Mouse (Mus musculus) macrophage (primary cell): Measurements from ENCODE around the gene Xpo6. TPM values are rescaled to one million over a fixed set of nuclear protein-coding genes. Genes with fewer than 3 reads are reported as not detected.

ENCODE experiments used
- H3K27ac ChIP-seq: fragments of 350-480 bp; formaldehyde crosslinking; 2 replicates; pipeline ENCODE4 v1.9.0; 2021
- H3K36me3 ChIP-seq: fragments of 350-480 bp; formaldehyde crosslinking; 2 replicates; pipeline ENCODE4 v1.9.0; 2021; ENCODE audit errors: inconsistent target
- H3K4me3 ChIP-seq: fragments of 350-480 bp; formaldehyde crosslinking; 2 replicates; pipeline ENCODE4 v1.9.0; 2021; ENCODE audit errors: inconsistent target
- H3K79me2 ChIP-seq: fragments of 350-480 bp; formaldehyde crosslinking; 2 replicates; pipeline ENCODE4 v1.9.0; 2021; ENCODE audit errors: inconsistent target
- WGBS: methylation state at CpG from one replicate; pipeline ENCODE4 v1.1.7; 2026; ENCODE audit warnings: inconsistent platforms; ENCODE audit not compliant: missing documents; 5-methylcytosine and 5-hydroxymethylcytosine counted together
- polyA plus RNA-seq: library from polyadenylated mRNA; stranded (reverse); fragments of 250-400 nt; gene quantifications from 3 replicates; pipeline ENCODE4 v1.2.4, GENCODE M21; 2018; ENCODE audit warnings: inconsistent platforms

Gene Xpo6
- polyA plus RNA-seq, 1 experiment from 2014 or later, result 102 TPM

- 30% methylated on average over 5 of the region's 6 CpGs for WGBS
- H3K27ac ChIP-seq, result no peak overlapping the region
- no peaks in the 10 kb centered on the region for H3K79me2 ChIP-seq
- no peak overlapping the region for H3K4me3 ChIP-seq
- no peaks in the 10 kb centered on the region for H3K36me3 ChIP-seq
These were observed 112.1 kb downstream of the Xpo6 start for GRCm38 (mm10) chr7:126088155-126088554.

DNA sequence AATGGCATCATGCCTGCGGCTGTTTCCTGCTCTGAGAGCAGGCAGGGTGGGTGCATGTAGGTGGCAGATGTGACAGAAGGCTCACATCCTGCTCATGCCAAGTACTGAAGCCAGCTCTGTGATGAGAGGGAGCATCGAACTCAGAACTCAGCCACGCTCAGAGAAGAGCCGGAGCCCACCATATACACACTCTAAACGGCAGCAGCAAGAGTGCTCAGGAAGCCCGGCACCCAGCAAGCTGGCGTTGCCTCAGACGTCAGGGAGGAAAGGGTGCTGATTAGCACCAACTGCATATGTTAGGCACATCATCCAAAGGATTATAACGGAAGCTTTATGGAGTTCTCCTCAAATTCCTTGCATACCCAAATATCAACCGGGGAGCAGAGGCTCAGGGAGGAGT is 112.7 kb downstream of the Xpo6 start:
- WGBS, result 74% methylated on average over 10 of the region's 10 CpGs
- H3K27ac ChIP-seq, result no peak overlapping the region
- H3K4me3 ChIP-seq, result no peak overlapping the region
- no peaks in the 10 kb centered on the region for H3K79me2 ChIP-seq
- H3K36me3 ChIP-seq, result no peaks in the 10 kb centered on the region

DNA sequence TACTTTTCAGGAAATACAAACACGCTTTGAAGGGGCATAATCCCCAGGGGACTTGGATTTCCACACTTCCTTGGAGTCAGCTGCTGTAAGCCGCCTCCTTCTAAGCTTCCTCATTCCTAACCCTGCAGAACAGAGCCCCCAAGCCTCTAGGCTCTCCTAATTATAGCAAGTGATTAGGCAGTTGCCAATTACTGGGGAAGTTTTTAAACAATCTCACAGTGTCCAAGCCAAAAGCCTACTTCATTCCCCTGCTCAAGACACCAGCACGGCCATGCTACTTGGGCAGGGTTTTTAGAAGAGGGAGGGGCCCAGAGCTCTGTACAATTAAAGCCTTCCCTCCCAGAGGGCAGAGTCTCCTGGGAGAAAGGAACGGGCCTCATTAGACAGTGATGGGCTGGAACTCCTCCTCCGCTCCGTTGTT is 114.0 kb downstream of the Xpo6 start:
- no peaks in the 10 kb centered on the region for H3K36me3 ChIP-seq
- H3K27ac ChIP-seq, result peak overlapping the region; percentile 51
- H3K4me3 ChIP-seq, result no peak overlapping the region
- 39% methylated on average over 6 of the region's 6 CpGs for WGBS
- no peaks in the 10 kb centered on the region for H3K79me2 ChIP-seq

GRCm38 (mm10) chr7:126085154-126085553 is 115.1 kb downstream of the Xpo6 start:
- Histone ChIP-seq H3K36me3 (no peaks in the 10 kb centered on the region), H3K27ac (no peak overlapping the region), H3K79me2 (no peaks in the 10 kb centered on the region), H3K4me3 (no peak overlapping the region)
- over 99% methylated on average over 9 of the region's 9 CpGs for WGBS

- no peak overlapping the region for H3K4me3 ChIP-seq
- no peak overlapping the region for H3K27ac ChIP-seq
- H3K79me2 ChIP-seq, result no peaks in the 10 kb centered on the region
- H3K36me3 ChIP-seq, result no peaks in the 10 kb centered on the region
- 52% methylated on average over 4 of the region's 4 CpGs for WGBS
These were observed 116.3 kb downstream of the Xpo6 start for GRCm38 (mm10) chr7:126083980-126084348.

GRCm38 (mm10) chr7:126083341-126083979 is 116.8 kb downstream of the Xpo6 start:
- Histone ChIP-seq H3K27ac (no peak overlapping the region), H3K79me2 (no peaks in the 10 kb centered on the region), H3K36me3 (no peaks in the 10 kb centered on the region), H3K4me3 (no peak overlapping the region)
- 26% methylated on average over 9 of the region's 9 CpGs for WGBS

DNA sequence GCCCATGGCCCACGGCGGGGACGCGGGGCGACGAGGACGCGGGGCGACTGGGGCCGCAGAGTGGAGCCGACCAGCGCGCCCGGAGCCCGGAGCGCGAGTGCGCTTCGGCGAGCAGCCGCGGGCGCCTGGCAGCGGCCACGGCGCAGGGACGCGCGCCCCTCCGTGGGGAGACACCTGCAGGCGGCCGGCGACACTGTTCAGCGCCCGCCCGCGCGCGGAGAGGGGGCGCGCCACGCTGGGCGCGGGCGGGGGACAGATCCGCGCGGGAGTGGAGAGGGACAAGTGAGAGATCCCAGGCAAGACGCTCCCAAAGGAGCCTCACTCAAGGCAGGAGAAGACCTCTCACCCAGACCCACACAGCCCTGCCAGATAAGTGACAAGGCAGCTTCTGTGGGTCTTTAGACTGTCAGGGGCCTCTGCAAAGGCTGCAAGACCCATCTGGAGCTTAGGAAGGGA is 118.0 kb downstream of the Xpo6 start, which contains the start of gene Gsg1l:
Gene Gsg1l, minus strand, starts transcription at position 126 of the 456 bp plus-strand sequence.
- H3K79me2 ChIP-seq, result no peaks in the 10 kb centered on the region
- 3% methylated on average over 20 of the region's 49 CpGs for WGBS
- H3K36me3 ChIP-seq, result no peaks in the 10 kb centered on the region
- no peak within 1 kb of the TSS for H3K4me3 ChIP-seq
- no peak within 1 kb of the TSS for H3K27ac ChIP-seq

DNA sequence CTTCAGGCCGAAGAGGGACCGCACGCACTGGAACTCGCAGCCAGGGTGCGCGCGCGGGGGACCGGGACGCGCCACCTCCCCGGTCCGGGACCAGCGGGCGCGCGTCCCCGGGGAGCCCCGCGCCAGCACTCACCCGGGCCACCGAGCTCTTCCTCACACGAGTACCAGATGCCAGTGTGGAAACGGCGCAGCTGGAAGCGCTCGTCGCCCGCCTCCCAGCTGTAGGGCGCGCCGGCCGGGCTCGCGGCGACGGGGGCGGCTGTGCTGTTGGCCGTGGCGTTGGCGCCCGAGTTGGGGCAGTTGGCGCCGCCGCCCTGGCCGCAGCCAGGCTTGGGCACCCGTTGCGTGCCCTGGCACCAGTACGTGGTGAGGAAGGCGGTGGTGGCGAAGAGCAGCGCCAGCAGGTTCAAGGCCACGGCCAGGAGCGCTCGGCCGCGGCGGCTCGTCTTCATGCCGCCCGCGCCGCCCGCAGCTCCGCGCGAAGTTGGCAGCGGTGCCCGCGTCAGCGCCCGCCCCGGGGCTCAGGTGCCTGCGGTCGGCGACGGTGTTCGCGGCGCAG is 118.5 kb downstream of the Xpo6 start:
- H3K36me3 ChIP-seq, result no peaks in the 10 kb centered on the region
- no peaks in the 10 kb centered on the region for H3K79me2 ChIP-seq
- WGBS, result under 1% methylated on average over 59 of the region's 80 CpGs
- no peak overlapping the region for H3K27ac ChIP-seq
- no peak overlapping the region for H3K4me3 ChIP-seq

- 32% methylated on average over 16 of the region's 16 CpGs for WGBS
- Histone ChIP-seq H3K4me3 (no peak overlapping the region), H3K79me2 (no peaks in the 10 kb centered on the region), H3K36me3 (no peaks in the 10 kb centered on the region), H3K27ac (no peak overlapping the region)
These were observed 119.2 kb downstream of the Xpo6 start for GRCm38 (mm10) chr7:126080949-126081654.

GRCm38 (mm10) chr7:126076935-126077334 is 123.4 kb downstream of the Xpo6 start:
- no peaks in the 10 kb centered on the region for H3K79me2 ChIP-seq
- WGBS, result 100% methylated on average over 1 of the region's 1 CpGs
- no peak overlapping the region for H3K27ac ChIP-seq
- no peaks in the 10 kb centered on the region for H3K36me3 ChIP-seq
- H3K4me3 ChIP-seq, result no peak overlapping the region

GRCm38 (mm10) chr7:126075058-126075457 is 125.2 kb downstream of the Xpo6 start:
- 21% methylated on average over 9 of the region's 9 CpGs for WGBS

DNA sequence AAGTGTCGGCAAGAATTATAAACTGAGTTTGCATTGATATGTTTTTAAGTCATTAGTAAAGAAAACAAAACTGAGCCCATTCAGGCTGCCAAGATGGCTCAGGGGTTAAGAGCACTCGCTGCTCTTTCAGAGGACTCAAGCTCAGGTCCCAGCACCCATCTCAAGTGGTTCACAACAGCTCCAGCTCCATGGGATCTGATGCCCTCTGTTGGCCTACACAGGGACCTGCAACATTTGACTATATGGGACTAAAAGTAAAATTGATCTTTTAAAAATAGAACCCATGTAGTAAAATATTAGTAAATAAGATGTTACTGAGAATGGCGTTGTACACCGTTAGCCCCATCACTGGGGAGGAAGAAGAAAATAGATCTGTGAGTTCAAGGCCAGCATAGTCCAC is 130.0 kb downstream of the Xpo6 start:
- H3K36me3 ChIP-seq, result no peaks in the 10 kb centered on the region
- no peaks in the 10 kb centered on the region for H3K79me2 ChIP-seq
- 91% methylated on average over 4 of the region's 4 CpGs for WGBS
- H3K27ac ChIP-seq, result no peak overlapping the region
- no peak overlapping the region for H3K4me3 ChIP-seq

More at GRCm38 (mm10) chr7:126075058-126075457, 125.2 kb downstream of the Xpo6 start:
- H3K27ac ChIP-seq, result no peak overlapping the region
- H3K79me2 ChIP-seq, result no peaks in the 10 kb centered on the region
- no peaks in the 10 kb centered on the region for H3K36me3 ChIP-seq
- no peak overlapping the region for H3K4me3 ChIP-seq

- no peak overlapping the region for H3K4me3 ChIP-seq
- H3K36me3 ChIP-seq, result no peaks in the 10 kb centered on the region
- 81% methylated on average over 14 of the region's 14 CpGs for WGBS
- no peaks in the 10 kb centered on the region for H3K79me2 ChIP-seq
- no peak overlapping the region for H3K27ac ChIP-seq
These were observed 133.5 kb downstream of the Xpo6 start for GRCm38 (mm10) chr7:126066777-126067176.

- H3K27ac ChIP-seq, result no peak overlapping the region
- H3K79me2 ChIP-seq, result no peaks in the 10 kb centered on the region
- no peaks in the 10 kb centered on the region for H3K36me3 ChIP-seq
- 71% methylated on average over 5 of the region's 5 CpGs for WGBS
- no peak overlapping the region for H3K4me3 ChIP-seq
These were observed 134.9 kb downstream of the Xpo6 start for GRCm38 (mm10) chr7:126065243-126065876.

DNA sequence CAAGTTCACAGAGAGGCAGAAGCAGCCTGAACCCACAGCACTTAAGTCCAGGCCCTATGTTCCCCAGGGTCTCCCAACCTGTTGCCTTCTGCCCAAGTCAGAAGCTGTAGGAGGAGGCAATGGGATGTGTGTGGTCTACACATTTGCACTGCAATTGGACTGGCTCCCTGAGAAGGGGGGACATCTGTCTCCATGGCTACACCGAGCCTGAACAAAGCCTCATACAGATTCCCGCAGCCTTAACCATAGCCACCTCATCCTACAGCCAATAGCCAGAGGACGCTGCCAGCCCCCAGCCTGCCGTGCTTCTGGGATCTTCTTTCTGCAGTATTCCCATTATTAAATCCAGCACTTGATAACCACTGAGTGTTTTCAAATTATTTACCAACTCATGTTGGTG is 138.1 kb downstream of the Xpo6 start:
- no peak overlapping the region for H3K4me3 ChIP-seq
- WGBS, result 94% methylated on average over 4 of the region's 4 CpGs
- H3K79me2 ChIP-seq, result no peaks in the 10 kb centered on the region
- H3K36me3 ChIP-seq, result no peaks in the 10 kb centered on the region
- no peak overlapping the region for H3K27ac ChIP-seq
